Mouse (Mus musculus) right cerebral cortex, adult 18-20 months (tissue): ENCODE data around the gene Six2.

Experiments used
- DNase-seq: peaks from one replicate; pipeline ENCODE4 v3.0.0; 2022; ENCODE audit warnings: mixed read lengths

Six2 gene

GRCm38 (mm10) chr17:85645718-85646665 is 42.1 kb downstream of the Six2 start:
- DNase-seq: no peak

DNA sequence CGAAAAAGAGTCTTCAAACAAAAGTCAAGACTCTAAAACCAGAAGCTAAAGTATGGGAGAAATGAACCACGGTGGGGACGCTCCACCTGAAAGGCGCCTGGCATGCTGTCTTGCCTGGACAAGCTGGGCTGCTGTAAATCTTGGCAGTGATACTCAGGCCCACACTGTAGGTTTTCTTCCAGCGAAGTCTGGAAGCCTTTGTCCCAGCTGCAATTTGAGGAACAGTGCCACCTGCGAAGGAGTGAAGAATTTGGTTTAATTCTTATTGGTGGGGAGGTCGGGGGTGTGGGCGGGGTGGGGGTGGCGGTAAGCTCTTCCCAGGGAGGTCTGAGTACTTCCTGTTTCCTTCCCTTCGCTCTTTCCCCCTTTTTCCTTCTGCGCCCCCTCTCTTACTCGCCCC is 42.8 kb downstream of the Six2 start:
- no peak for DNase-seq

GRCm38 (mm10) chr17:85637876-85638275 is 50.2 kb downstream of the Six2 start:
- no peak for DNase-seq
